Mouse (Mus musculus) neural tube, embryonic 13.5 days (tissue): ENCODE data around the gene Aim2. TPM values are rescaled to one million over a fixed set of nuclear protein-coding genes. Genes with fewer than 3 reads are reported as not detected.

Experiments used
- ATAC-seq: fragments of 200-750 bp; cut with Nextera tagmentation; 2 replicates; pipeline ENCODE4 v1.8.0; 2017; ENCODE audit warnings: low read depth, mild to moderate bottlenecking, moderate TSS enrichment, moderate library complexity
- H3K27ac ChIP-seq: fragments of 300-500 bp; sonication (generic); replicated peaks from 2 replicates; pipeline ENCODE4 v1.5.1; 2015; ENCODE audit warnings: moderate library complexity, mild to moderate bottlenecking, inconsistent platforms
- H3K27me3 ChIP-seq: fragments of 300-500 bp; sonication (generic); 2 replicates; pipeline ENCODE4 v1.6.1; 2015; ENCODE audit warnings: mild to moderate bottlenecking, inconsistent platforms
- H3K36me3 ChIP-seq: fragments of 300-500 bp; sonication (generic); 2 replicates; pipeline ENCODE4 v1.6.1; 2015; ENCODE audit warnings: mild to moderate bottlenecking, inconsistent platforms
- H3K4me1 ChIP-seq: fragments of 300-500 bp; sonication (generic); replicated peaks from 2 replicates; pipeline ENCODE4 v1.6.1; 2015; ENCODE audit warnings: inconsistent platforms
- H3K4me2 ChIP-seq: fragments of 300-500 bp; sonication (generic); 2 replicates; pipeline ENCODE4 v1.6.1; 2015; ENCODE audit warnings: inconsistent platforms, mild to moderate bottlenecking, moderate library complexity
- H3K4me3 ChIP-seq: fragments of 300-500 bp; sonication (generic); 2 replicates; pipeline ENCODE4 v1.5.1; 2015; ENCODE audit warnings: mild to moderate bottlenecking, inconsistent platforms
- H3K9ac ChIP-seq: fragments of 300-500 bp; sonication (generic); 2 replicates; pipeline ENCODE4 v1.6.1; 2015; ENCODE audit warnings: moderate library complexity, mild to moderate bottlenecking, inconsistent platforms
- H3K9me3 ChIP-seq: fragments of 300-500 bp; sonication (generic); 2 replicates; pipeline ENCODE4 v1.6.1; 2016; ENCODE audit warnings: inconsistent platforms
- WGBS: fragments of 180-500 bp; shearing (Covaris S2); methylation state at CpG from one replicate; pipeline ENCODE4 v1.1.7; 2015; 5-methylcytosine and 5-hydroxymethylcytosine counted together
- polyA plus RNA-seq: library from polyadenylated mRNA; unstranded; fragments of >200 nt; fragmentation: Nextera tagmentation; extraction: Ambion mirVana; gene quantifications from 2 replicates; pipeline ENCODE4 v1.2.1, GENCODE M21; 2015

The Aim2 gene
- polyA plus RNA-seq, 1 experiment from 2014 or later: 2.3 TPM

DNA sequence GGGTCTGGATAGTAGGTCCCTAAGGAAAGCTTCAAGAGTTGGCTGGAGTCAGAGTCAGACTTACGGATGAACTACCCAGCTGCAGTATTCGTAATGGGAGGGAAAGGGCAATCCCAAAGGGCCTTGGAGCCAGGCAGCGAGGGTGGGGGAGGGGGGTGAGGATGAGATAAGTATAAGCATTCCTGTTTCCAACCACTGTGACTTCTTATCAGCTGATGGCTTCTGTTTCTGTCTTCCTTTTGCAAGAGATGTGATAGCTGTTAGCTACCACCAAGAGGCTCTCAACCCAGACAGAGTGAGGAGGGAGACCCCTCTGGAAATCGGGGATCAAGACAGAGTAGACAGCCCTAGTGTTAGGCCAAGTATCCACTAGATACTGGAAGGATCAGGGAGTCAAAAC, 21.5 kb upstream of the Aim2 start:
- Histone ChIP-seq H3K4me1 (peaks cover 20% of the 10 kb centered on the region), H3K36me3 (no peaks in the 10 kb centered on the region), H3K4me3 (no peak overlapping the region), H3K9ac (no peak overlapping the region), H3K27me3 (no peaks in the 10 kb centered on the region), H3K27ac (peak overlapping the region; percentile 61), H3K9me3 (no peaks in the 10 kb centered on the region), H3K4me2 (no peak overlapping the region)
- 42% methylated on average over 4 of the region's 4 CpGs for WGBS
- ATAC-seq: peak; percentile 3; the same call in 1 of the 2 replicates

DNA sequence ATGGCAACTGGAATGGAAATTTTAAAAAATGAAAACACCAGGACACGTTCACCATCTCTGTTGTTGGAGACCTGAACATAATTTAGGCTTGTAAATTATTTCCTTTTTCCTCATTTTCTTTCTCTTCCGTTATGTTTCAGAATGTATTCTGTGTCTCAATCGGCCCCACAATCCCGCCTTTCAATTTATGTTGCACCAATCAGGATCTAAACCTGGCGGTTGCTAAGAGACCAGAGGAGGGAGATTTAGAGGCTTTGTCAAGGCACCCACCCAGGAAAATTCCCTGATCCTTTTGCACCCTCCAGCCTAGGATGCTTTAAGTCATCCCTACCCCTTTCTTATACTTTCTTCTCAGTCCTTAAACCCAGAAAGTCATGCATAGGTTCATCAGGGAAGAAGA, 20.9 kb upstream of the Aim2 start:
- H3K27me3 ChIP-seq: no peaks in the 10 kb centered on the region
- H3K36me3 ChIP-seq: no peaks in the 10 kb centered on the region
- H3K9me3 ChIP-seq: no peaks in the 10 kb centered on the region
- peaks cover 20% of the 10 kb centered on the region for H3K4me1 ChIP-seq
- H3K4me2 ChIP-seq: no peak overlapping the region
- 0 out of 2 replicates have a peak, but pooled peaks have one; percentile 9 for ATAC-seq
- peak overlapping the region; percentile 28; the same call in 1 of the 2 replicates for H3K27ac ChIP-seq
- no peak overlapping the region for H3K4me3 ChIP-seq
- no peak overlapping the region for H3K9ac ChIP-seq
- WGBS: 63% methylated on average over 5 of the region's 5 CpGs

DNA sequence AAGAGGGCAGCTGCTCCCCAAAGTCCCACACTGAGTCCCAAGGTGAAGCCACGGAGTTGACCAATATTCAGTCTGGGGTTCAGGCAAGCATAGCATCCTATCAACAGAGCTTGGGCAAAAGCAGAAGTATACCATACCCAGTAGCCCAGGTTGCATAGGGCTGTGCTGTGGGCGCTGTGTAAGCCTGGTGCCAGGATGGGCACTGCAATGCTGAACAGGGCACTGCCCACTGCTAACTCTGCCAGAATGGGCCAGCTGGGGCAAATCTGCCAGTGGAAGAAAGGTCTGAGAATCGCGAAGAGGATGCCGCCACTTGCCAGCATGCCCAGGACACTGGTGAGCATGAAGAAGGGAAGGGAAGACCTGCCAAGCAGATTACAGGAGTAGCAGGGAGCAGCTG, 18.3 kb upstream of the Aim2 start:
- Histone ChIP-seq H3K36me3 (peaks cover 22% of the 10 kb centered on the region), H3K4me2 (no peak overlapping the region), H3K9ac (no peak overlapping the region), H3K27me3 (no peaks in the 10 kb centered on the region), H3K27ac (no peak overlapping the region), H3K4me1 (peaks cover 26% of the 10 kb centered on the region), H3K9me3 (no peaks in the 10 kb centered on the region), H3K4me3 (no peak overlapping the region)
- no peak for ATAC-seq
- 89% methylated on average over 5 of the region's 5 CpGs for WGBS

DNA sequence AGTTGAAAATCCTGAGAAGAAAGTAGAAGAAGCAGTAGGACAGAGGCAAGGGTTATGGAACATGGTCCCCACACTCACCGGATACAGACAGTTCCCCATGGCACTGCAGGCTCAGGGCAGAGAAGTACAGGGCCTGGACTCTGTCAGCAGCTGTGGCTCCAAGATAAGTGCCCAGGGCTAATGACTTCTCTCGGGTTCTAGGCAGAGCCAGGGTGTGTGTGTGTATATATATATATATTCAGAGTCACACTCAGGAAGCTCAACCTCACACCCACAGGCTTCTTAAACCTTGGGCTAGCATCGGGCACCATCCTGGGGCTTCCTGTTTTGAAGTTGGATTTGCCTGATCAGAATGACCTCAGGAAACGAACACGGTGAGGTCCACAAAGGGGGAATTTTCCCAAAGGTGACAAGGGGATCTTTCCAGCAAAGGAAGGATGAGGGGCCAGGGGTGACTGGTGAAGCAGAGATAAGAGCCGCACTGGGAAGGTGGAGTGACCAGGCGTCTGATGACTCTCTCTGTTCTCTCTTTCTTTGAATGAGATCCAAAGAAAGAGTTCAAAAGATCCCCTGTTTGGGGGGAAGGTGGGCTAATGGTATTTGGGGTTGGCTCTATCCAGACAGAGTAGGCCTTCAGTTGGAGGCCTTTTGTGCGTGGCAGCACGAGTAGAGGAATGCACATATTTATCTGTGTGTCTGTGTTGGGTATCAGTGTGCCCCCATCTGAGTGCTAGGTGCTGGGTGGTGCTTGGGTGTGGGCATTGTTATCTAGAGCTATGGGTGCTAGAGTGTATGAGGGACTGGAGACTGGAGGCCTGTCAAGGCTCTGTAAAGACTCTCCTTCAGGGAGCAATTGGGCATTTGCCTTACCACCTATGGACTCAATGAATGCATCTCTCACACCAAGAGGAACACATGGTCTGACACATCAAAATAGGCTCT, 17.1 kb upstream of the Aim2 start, which contains the start of gene Ackr1:
Ackr1 (minus strand) TSS at position 439 of the 942 bp plus-strand sequence.
- Histone ChIP-seq H3K36me3 (peaks cover 34% of the 10 kb centered on the region), H3K9ac (no peak within 1 kb of the TSS), H3K9me3 (no peaks in the 10 kb centered on the region), H3K27me3 (no peaks in the 10 kb centered on the region), H3K27ac (no peak within 1 kb of the TSS), H3K4me2 (no peak within 1 kb of the TSS), H3K4me3 (no peak within 1 kb of the TSS), H3K4me1 (peaks cover 22% of the 10 kb centered on the region)
- no peak for ATAC-seq
- 73% methylated on average over 9 of the region's 9 CpGs for WGBS

DNA sequence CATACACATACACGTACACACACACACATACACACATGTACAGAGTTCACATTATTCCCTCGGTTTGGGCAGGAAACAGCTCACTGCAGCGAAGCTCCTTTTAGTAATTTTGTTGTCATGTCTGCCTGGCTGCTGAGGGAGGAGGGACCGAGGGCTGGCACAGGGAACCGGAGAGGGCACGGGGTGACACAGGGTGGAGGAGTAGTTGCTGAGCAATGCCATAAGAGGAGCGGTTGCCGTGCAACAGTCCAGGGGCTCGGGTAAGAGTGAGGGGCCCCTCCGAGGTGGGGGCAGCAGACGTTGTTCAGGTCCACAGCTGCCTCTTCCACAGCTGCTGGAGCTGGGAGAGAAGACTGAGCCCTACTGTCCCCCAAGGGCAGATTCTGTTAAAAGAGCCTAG, 14.8 kb upstream of the Aim2 start:
- Histone ChIP-seq H3K9me3 (no peaks in the 10 kb centered on the region), H3K4me2 (no peak overlapping the region), H3K4me3 (no peak overlapping the region), H3K9ac (no peak overlapping the region), H3K4me1 (peaks cover 6% of the 10 kb centered on the region), H3K27ac (0 out of 2 replicates have a peak overlapping the region, but pooled peaks have one; percentile 13), H3K27me3 (no peaks in the 10 kb centered on the region), H3K36me3 (peaks cover 54% of the 10 kb centered on the region)
- 48% methylated on average over 11 of the region's 11 CpGs for WGBS
- ATAC-seq: peak; percentile 34; the same call in 1 of the 2 replicates

DNA sequence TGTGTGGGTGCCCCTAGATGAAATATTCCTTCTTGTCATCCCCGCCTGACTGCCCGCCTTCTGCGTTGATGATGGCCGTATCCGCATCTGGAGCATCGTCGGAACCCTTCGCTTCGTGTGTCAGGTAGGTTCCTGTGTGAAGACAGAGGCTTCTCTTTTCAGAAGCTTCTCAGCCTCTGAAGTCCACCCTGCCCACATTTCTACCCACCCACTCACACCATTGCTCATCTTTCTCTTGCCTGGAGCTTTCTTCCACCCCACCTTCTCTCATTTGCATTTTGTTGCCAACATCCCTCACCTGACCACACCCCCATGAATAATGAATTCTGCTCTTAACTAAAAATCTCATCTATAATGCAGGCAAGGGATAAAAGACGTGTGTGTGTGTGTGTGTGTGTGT, 13.7 kb upstream of the Aim2 start:
- Histone ChIP-seq H3K27me3 (no peaks in the 10 kb centered on the region), H3K9ac (no peak overlapping the region), H3K36me3 (peaks cover 63% of the 10 kb centered on the region), H3K4me3 (no peak overlapping the region), H3K27ac (no peak overlapping the region), H3K4me1 (peaks cover 6% of the 10 kb centered on the region), H3K9me3 (no peaks in the 10 kb centered on the region), H3K4me2 (no peak overlapping the region)
- ATAC-seq: no peak
- WGBS: 90% methylated on average over 10 of the region's 10 CpGs

DNA sequence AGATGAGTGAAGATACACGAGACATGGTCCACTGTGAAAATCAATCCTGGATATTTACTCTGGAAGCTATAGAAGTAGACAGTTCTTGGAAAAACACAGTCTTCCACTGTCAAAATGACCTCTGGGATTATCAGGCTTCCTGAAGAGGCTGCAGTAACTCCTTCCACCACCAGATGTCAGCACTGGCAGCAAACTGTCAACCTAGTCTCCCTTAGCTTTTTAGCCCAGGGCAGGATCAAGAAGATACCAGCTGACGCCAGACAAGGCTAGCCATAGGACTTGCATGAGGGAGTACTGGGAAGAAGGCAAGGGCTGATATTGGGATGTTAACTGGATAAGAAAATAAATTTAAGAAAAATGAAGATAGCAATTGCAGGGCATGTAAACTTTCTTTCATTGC, 11.1 kb upstream of the Aim2 start:
- peaks cover 84% of the 10 kb centered on the region for H3K36me3 ChIP-seq

DNA sequence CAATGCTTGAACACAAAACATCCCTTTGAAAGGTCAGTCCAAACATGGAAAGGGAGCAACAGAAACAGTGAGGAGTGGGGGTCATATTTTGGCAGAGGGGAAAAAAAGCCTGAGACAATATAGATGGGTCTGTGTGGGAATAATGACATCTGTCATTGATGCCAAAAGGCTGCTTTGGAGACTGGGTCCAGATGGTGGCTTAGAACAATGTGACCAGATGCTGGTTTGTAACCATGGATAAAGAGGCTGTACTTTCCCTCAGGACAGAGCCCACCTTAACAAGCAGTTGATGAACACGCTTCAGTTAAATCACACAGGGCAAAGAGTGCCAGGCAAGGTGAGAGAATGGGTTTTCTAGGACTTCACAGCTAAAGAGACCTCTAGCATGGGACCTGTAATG, 8.3 kb upstream of the Aim2 start:
- no peak overlapping the region for H3K9ac ChIP-seq
- no peak overlapping the region for H3K27ac ChIP-seq
- peak; percentile 9; the same call in 1 of the 2 replicates for ATAC-seq
- no peak overlapping the region for H3K4me3 ChIP-seq
- H3K4me1 ChIP-seq: peaks cover 17% of the 10 kb centered on the region
- H3K27me3 ChIP-seq: no peaks in the 10 kb centered on the region
- H3K9me3 ChIP-seq: no peaks in the 10 kb centered on the region
- H3K4me2 ChIP-seq: no peak overlapping the region
- peaks cover 82% of the 10 kb centered on the region for H3K36me3 ChIP-seq
- 41% methylated on average over 1 of the region's 1 CpGs for WGBS

More for the DNA sequence above, 11.1 kb upstream of the Aim2 start:
- Histone ChIP-seq H3K27me3 (no peaks in the 10 kb centered on the region), H3K27ac (no peak overlapping the region), H3K9ac (no peak overlapping the region), H3K4me1 (peaks cover 19% of the 10 kb centered on the region), H3K4me2 (no peak overlapping the region), H3K9me3 (no peaks in the 10 kb centered on the region), H3K4me3 (no peak overlapping the region)
- WGBS: 14% methylated on average over 2 of the region's 2 CpGs
- no peak for ATAC-seq

DNA sequence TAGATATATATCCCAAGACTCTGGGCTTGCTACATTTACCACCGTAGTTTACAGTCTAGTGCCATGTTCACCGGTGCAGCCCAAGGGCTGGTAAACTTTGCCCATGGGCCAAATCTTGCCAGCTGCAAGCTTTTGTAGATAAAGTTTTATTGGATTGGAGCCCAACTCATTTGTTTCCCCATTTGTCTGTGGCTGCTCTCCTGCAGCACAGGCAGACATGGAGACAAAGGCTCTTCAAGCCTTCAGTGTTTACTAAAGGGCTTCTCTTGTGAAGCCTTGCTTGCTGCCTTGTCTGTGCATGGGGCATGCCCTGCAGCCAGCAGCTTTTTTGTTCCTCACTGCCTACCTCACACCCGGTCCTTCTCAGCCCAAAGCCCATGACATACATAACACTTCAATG, 6.7 kb upstream of the Aim2 start:
- Histone ChIP-seq H3K9ac (no peak overlapping the region), H3K9me3 (no peaks in the 10 kb centered on the region), H3K27ac (peak overlapping the region; percentile 70), H3K36me3 (peaks cover 79% of the 10 kb centered on the region), H3K4me3 (no peak overlapping the region), H3K27me3 (no peaks in the 10 kb centered on the region), H3K4me1 (peaks cover 22% of the 10 kb centered on the region), H3K4me2 (no peak overlapping the region)
- ATAC-seq: no peak
- 53% methylated on average over 3 of the region's 3 CpGs for WGBS

DNA sequence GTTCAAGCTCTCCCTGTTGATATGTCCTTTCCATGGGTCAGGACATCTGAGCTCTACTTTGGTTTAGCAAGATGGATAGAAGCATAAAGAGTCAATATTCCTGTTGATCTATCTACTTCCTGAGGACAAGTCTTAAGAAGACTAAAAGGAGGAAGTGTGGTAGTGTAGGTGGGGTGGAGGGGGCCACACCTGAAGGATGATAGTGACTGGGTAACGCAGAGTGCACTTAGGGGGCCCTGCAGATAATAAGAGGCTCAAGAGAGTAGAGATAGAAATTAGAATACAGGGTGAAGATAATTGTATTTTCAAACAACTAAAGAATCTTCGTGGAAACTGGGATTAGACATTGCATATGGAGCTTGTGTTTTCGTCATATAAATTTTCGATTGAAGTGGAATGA, 5.6 kb upstream of the Aim2 start:
- Histone ChIP-seq H3K27ac (no peak overlapping the region), H3K4me2 (no peak overlapping the region), H3K4me3 (no peak overlapping the region), H3K36me3 (peaks cover 72% of the 10 kb centered on the region), H3K9me3 (no peaks in the 10 kb centered on the region), H3K27me3 (no peaks in the 10 kb centered on the region), H3K4me1 (peaks cover 30% of the 10 kb centered on the region), H3K9ac (no peak overlapping the region)
- WGBS: 94% methylated on average over 4 of the region's 4 CpGs
- ATAC-seq: no peak

DNA sequence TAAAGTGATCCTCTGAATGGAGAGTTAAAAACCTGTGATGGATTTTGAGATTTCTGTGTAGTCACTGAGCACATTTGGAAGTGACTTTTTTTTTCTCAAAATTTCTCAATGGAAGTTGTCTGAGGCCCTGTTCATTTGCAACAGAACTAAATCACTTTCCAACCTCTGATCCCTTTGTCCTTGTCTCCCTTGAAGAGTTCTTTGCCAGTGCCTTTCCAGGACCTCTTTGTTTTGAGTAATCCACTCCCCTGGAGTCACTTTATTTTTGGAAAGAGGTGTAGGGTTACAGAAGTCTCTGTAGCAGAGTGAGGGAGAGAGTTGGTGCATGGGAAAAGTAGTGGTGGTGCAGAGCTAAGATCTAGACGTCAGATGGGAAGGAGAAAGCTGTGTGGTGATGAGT, 2.2 kb upstream of the Aim2 start:
- H3K27me3 ChIP-seq: no peaks in the 10 kb centered on the region
- no peaks in the 10 kb centered on the region for H3K9me3 ChIP-seq
- H3K9ac ChIP-seq: no peak overlapping the region
- no peak overlapping the region for H3K27ac ChIP-seq
- peaks cover 39% of the 10 kb centered on the region for H3K4me1 ChIP-seq
- WGBS: 4% methylated on average over 1 of the region's 1 CpGs
- no peak overlapping the region for H3K4me2 ChIP-seq
- no peak overlapping the region for H3K4me3 ChIP-seq
- H3K36me3 ChIP-seq: peaks cover 42% of the 10 kb centered on the region
- no peak for ATAC-seq

DNA sequence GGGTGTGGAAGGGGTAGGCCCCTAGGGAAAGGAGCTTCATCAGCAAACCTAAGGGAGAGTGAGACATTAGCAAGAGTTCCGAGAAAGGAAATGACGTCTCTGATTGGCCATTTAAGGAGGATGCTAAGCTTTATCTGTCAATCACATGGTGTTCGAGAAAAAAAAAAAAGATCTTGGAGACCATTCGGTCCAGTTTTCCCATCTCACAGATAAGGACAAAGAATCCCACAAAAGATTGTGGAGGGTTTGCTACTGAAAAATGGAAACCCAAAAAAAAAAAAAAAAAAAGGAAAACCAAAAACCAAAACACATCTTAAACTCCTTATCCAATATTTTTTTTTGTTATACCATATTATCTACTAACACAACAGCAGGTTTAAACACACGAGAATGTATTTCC, 1.5 kb upstream of the Aim2 start:
- H3K4me1 ChIP-seq: peaks cover 33% of the 10 kb centered on the region
- H3K4me3 ChIP-seq: no peak overlapping the region
- WGBS: 65% methylated on average over 5 of the region's 5 CpGs
- no peaks in the 10 kb centered on the region for H3K9me3 ChIP-seq
- H3K27me3 ChIP-seq: no peaks in the 10 kb centered on the region
- peaks cover 35% of the 10 kb centered on the region for H3K36me3 ChIP-seq
- no peak overlapping the region for H3K27ac ChIP-seq
- no peak overlapping the region for H3K9ac ChIP-seq
- no peak overlapping the region for H3K4me2 ChIP-seq
- no peak for ATAC-seq
